Mouse (Mus musculus) midbrain, embryonic 16.5 days (tissue): ENCODE results near the gene Xcl1. TPM values are rescaled to one million over a fixed set of nuclear protein-coding genes. Genes with fewer than 3 reads are reported as not detected.
A peak's percentile ranks its signal among the peaks of the same experiment; 100 is the strongest.

Experiments
- ATAC-seq: fragments of 200-750 bp; cut with Nextera tagmentation; 2 replicates; pipeline ENCODE4 v1.8.0; 2017; ENCODE audit warnings: moderate TSS enrichment
- H3K27ac ChIP-seq: fragments of 300-500 bp; sonication (generic); 2 replicates; pipeline ENCODE4 v1.5.1; 2014; ENCODE audit warnings: mild to moderate bottlenecking, low read length, mixed read lengths
- H3K27me3 ChIP-seq: fragments of 300-500 bp; sonication (generic); 2 replicates; pipeline ENCODE4 v1.6.1; 2014; ENCODE audit warnings: low read depth, low read length, mixed read lengths; ENCODE audit not compliant: control insufficient read depth, insufficient read depth
- H3K36me3 ChIP-seq: fragments of 300-500 bp; sonication (generic); 2 replicates; pipeline ENCODE4 v1.6.1; 2014; ENCODE audit warnings: mild to moderate bottlenecking, low read length, moderate library complexity, mixed read lengths; ENCODE audit not compliant: control insufficient read depth, insufficient read depth
- H3K4me1 ChIP-seq: fragments of 300-500 bp; sonication (generic); 2 replicates; pipeline ENCODE4 v1.6.1; 2014; ENCODE audit warnings: mild to moderate bottlenecking, low read length, mixed read lengths; ENCODE audit not compliant: control insufficient read depth, insufficient read depth
- H3K4me2 ChIP-seq: fragments of 300-500 bp; sonication (generic); 2 replicates; pipeline ENCODE4 v1.6.1; 2014; ENCODE audit warnings: mild to moderate bottlenecking, low read length, mixed read lengths
- H3K4me3 ChIP-seq: fragments of 300-500 bp; sonication (generic); 2 replicates; pipeline ENCODE4 v1.5.1; 2014; ENCODE audit warnings: low read depth, mild to moderate bottlenecking, low read length, moderate library complexity, mixed read lengths
- H3K9ac ChIP-seq: fragments of 300-500 bp; sonication (generic); 2 replicates; pipeline ENCODE4 v1.6.1; 2014; ENCODE audit warnings: low read depth, low read length, mixed read lengths
- H3K9me3 ChIP-seq: fragments of 300-500 bp; sonication (generic); replicated peaks from 2 replicates; pipeline ENCODE4 v1.6.1; 2014; ENCODE audit warnings: mild to moderate bottlenecking, low read length, mixed read lengths; ENCODE audit not compliant: control insufficient read depth, poor library complexity, severe bottlenecking
- WGBS: fragments of 180-500 bp; shearing (Covaris S2); extraction: QIAGEN DNeasy Blood & Tissue Kit; methylation state at CpG from one replicate; pipeline ENCODE4 v1.1.7; 2014; 5-methylcytosine and 5-hydroxymethylcytosine counted together
- polyA plus RNA-seq: library from polyadenylated mRNA; unstranded; fragments of >200 nt; fragmentation: Nextera tagmentation; extraction: Ambion mirVana; gene quantifications from 2 replicates; pipeline ENCODE4 v1.2.1, GENCODE M21; 2015

Xcl1 gene
- polyA plus RNA-seq, 1 experiment from 2014 or later = not detected

GRCm38 (mm10) chr1:164933441-164934188 lies 1.7 kb downstream of the Xcl1 start:
- H3K9ac ChIP-seq = no peak overlapping the region
- no peaks in the 10 kb centered on the region for H3K36me3 ChIP-seq
- no peaks in the 10 kb centered on the region for H3K4me1 ChIP-seq
- 90% methylated on average over 10 of the region's 10 CpGs for WGBS
- ATAC-seq = no peak
- H3K27me3 ChIP-seq = no peaks in the 10 kb centered on the region
- no peak overlapping the region for H3K4me3 ChIP-seq
- H3K4me2 ChIP-seq = no peak overlapping the region
- H3K27ac ChIP-seq = no peak overlapping the region
- no peaks in the 10 kb centered on the region for H3K9me3 ChIP-seq

GRCm38 (mm10) chr1:164931135-164931534 lies 4.2 kb downstream of the Xcl1 start:
- H3K4me1 ChIP-seq = no peaks in the 10 kb centered on the region
- no peaks in the 10 kb centered on the region for H3K9me3 ChIP-seq
- H3K4me3 ChIP-seq = no peak overlapping the region
- no peak overlapping the region for H3K4me2 ChIP-seq
- H3K9ac ChIP-seq = no peak overlapping the region
- WGBS = 95% methylated on average over 7 of the region's 7 CpGs
- H3K27ac ChIP-seq = no peak overlapping the region
- no peak for ATAC-seq
- H3K36me3 ChIP-seq = no peaks in the 10 kb centered on the region
- H3K27me3 ChIP-seq = no peaks in the 10 kb centered on the region

- Histone ChIP-seq H3K9ac (no peak overlapping the region), H3K27me3 (no peaks in the 10 kb centered on the region), H3K4me1 (no peaks in the 10 kb centered on the region), H3K4me2 (no peak overlapping the region), H3K27ac (no peak overlapping the region), H3K9me3 (no peaks in the 10 kb centered on the region), H3K4me3 (no peak overlapping the region), H3K36me3 (no peaks in the 10 kb centered on the region)
- 61% methylated on average over 3 of the region's 3 CpGs for WGBS
- no peak for ATAC-seq
Observed at GRCm38 (mm10) chr1:164930006-164930405, 5.3 kb downstream of the Xcl1 start.

- H3K27me3 ChIP-seq = no peaks in the 10 kb centered on the region
- H3K27ac ChIP-seq = no peak overlapping the region
- no peaks in the 10 kb centered on the region for H3K9me3 ChIP-seq
- no peak overlapping the region for H3K9ac ChIP-seq
- no peak for ATAC-seq
- no peaks in the 10 kb centered on the region for H3K4me1 ChIP-seq
- no peaks in the 10 kb centered on the region for H3K36me3 ChIP-seq
- no peak overlapping the region for H3K4me2 ChIP-seq
- 35% methylated on average over 3 of the region's 3 CpGs for WGBS
- H3K4me3 ChIP-seq = no peak overlapping the region
Observed at GRCm38 (mm10) chr1:164926534-164927160, 8.7 kb downstream of the Xcl1 start.

- H3K4me3 ChIP-seq = no peak overlapping the region
- H3K4me2 ChIP-seq = no peak overlapping the region
- H3K9ac ChIP-seq = no peak overlapping the region
- no peak overlapping the region for H3K27ac ChIP-seq
- 59% methylated on average over 4 of the region's 4 CpGs for WGBS
- no peaks in the 10 kb centered on the region for H3K36me3 ChIP-seq
- no peaks in the 10 kb centered on the region for H3K9me3 ChIP-seq
- H3K4me1 ChIP-seq = no peaks in the 10 kb centered on the region
- ATAC-seq = peak; percentile 72; the same call in 1 of the 2 replicates
- H3K27me3 ChIP-seq = no peaks in the 10 kb centered on the region
Observed at GRCm38 (mm10) chr1:164905047-164905446, 30.3 kb downstream of the Xcl1 start.

- Histone ChIP-seq H3K36me3 (no peaks in the 10 kb centered on the region), H3K9ac (no peak overlapping the region), H3K27me3 (no peaks in the 10 kb centered on the region), H3K9me3 (no peaks in the 10 kb centered on the region), H3K4me3 (no peak overlapping the region), H3K27ac (no peak overlapping the region), H3K4me2 (no peak overlapping the region), H3K4me1 (peaks cover 11% of the 10 kb centered on the region)
- no peak for ATAC-seq
- WGBS = 84% methylated on average over 6 of the region's 6 CpGs
Observed at GRCm38 (mm10) chr1:164900696-164901095, 34.6 kb downstream of the Xcl1 start.

GRCm38 (mm10) chr1:164900226-164900625 lies 35.1 kb downstream of the Xcl1 start:
- Histone ChIP-seq H3K36me3 (no peaks in the 10 kb centered on the region), H3K4me2 (no peak overlapping the region), H3K27me3 (no peaks in the 10 kb centered on the region), H3K4me1 (peaks cover 11% of the 10 kb centered on the region), H3K27ac (no peak overlapping the region), H3K9me3 (no peaks in the 10 kb centered on the region), H3K4me3 (no peak overlapping the region), H3K9ac (no peak overlapping the region)
- WGBS = 87% methylated on average over 2 of the region's 2 CpGs
- no peak for ATAC-seq

- no peaks in the 10 kb centered on the region for H3K36me3 ChIP-seq
- H3K27ac ChIP-seq = peak overlapping the region; percentile 95
- peak overlapping the region; percentile 75 for H3K4me2 ChIP-seq
- peaks cover 11% of the 10 kb centered on the region for H3K4me1 ChIP-seq
- 27% methylated on average over 7 of the region's 7 CpGs for WGBS
- ATAC-seq = peak; percentile 8; the same call in 1 of the 2 replicates
- peak overlapping the region; percentile 91 for H3K9ac ChIP-seq
- H3K27me3 ChIP-seq = no peaks in the 10 kb centered on the region
- no peaks in the 10 kb centered on the region for H3K9me3 ChIP-seq
- H3K4me3 ChIP-seq = peak overlapping the region; percentile 55
Observed at GRCm38 (mm10) chr1:164899506-164899905, 35.8 kb downstream of the Xcl1 start.

- H3K27me3 ChIP-seq = no peaks in the 10 kb centered on the region
- H3K27ac ChIP-seq = peak overlapping the region; percentile 95
- no peaks in the 10 kb centered on the region for H3K36me3 ChIP-seq
- H3K4me1 ChIP-seq = peaks cover 11% of the 10 kb centered on the region
- ATAC-seq = peak; percentile 98
- peak overlapping the region; percentile 91 for H3K9ac ChIP-seq
- H3K4me2 ChIP-seq = peak overlapping the region; percentile 75
- H3K4me3 ChIP-seq = peak overlapping the region; percentile 55
- WGBS = under 1% methylated on average over 22 of the region's 22 CpGs
- no peaks in the 10 kb centered on the region for H3K9me3 ChIP-seq
Observed at GRCm38 (mm10) chr1:164898846-164899351, 36.4 kb downstream of the Xcl1 start.
